Mouse (Mus musculus) monocyte, adult 2 months (primary cell): ENCODE data around the gene Iqcj.

Experiments
- DNase-seq, 2 experiments: peaks; one replicate each; pipeline ENCODE4 v3.0.0; 2022; ENCODE audit warnings: low spot score in 2 of 2, low read depth in 1 of 2

The Iqcj gene

GRCm38 (mm10) chr3:67954459-67955065 lies 62.5 kb downstream of the Iqcj start:
- DNase-seq: no peak

DNA sequence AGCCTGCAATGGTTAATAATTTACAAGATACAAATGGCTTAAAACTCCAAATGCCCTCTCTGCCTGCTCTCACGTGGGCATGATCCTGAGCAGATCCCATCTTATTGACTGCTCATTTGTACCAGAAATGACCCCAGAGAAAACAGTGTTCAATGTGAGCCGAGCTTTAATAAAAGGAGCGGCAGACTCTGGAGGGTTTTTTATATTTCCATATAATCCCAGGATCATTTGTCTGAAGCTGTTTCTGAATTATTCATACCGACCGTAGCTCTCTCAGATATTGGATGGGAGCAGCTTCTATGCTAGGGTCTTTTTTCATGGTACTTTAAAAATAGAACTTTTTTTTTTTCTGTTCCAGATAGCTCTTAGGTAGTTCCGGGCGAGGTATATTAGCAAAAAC lies 67.7 kb downstream of the Iqcj start:
- no peak for DNase-seq

GRCm38 (mm10) chr3:67960133-67960532 lies 68.1 kb downstream of the Iqcj start:
- DNase-seq: no peak

DNA sequence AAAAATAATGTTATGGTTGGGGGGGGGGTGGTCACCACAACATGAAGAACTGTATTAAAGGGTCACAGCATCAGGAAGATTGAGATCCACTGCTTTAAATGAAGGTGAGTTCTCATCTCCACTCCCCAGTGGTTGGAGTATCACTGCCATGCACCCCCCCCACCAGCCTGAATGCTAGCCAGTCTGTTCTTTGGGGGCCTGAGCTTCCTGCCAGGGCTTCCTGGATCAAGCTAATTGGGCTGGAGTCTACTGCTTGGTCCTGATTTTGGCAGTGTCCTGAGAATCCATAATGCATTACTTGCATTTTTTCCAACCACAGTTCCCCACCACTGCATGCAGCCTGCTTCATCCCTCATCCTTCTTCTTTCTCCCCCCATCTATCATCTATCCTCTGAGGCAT lies 68.7 kb downstream of the Iqcj start:
- DNase-seq: no peak

DNA sequence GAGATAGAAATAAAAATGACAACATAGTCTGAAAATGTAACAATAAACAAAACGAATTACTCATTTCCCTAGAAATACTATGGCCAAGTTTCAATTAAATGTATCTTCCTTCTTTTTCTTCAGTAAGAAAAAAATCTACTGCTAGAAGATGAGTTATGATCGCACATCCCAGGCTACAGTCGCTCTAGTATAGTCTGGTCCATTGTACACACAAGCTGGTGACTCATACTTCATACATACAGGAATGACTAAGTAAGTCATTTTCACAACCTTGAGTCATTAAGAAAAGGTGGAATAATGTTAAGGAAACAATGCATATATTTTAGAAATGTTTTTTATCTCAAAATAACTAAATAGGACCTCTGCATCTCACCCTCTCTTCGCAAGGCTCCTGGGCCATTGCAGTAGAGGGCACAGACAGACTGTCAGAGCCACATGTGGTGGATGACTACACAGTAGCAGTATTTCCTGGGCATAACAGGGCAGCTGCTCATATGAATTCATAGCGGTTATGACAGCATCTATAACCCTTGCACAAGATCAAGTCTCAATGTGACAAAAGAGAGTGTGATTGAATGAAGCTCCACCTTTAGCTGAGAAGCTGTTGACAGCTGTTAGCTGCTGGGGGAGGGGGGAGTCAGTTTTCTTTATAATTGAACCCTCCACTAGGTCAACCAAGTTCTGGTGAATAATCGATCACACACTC lies 70.1 kb downstream of the Iqcj start:
- DNase-seq: no peak

DNA sequence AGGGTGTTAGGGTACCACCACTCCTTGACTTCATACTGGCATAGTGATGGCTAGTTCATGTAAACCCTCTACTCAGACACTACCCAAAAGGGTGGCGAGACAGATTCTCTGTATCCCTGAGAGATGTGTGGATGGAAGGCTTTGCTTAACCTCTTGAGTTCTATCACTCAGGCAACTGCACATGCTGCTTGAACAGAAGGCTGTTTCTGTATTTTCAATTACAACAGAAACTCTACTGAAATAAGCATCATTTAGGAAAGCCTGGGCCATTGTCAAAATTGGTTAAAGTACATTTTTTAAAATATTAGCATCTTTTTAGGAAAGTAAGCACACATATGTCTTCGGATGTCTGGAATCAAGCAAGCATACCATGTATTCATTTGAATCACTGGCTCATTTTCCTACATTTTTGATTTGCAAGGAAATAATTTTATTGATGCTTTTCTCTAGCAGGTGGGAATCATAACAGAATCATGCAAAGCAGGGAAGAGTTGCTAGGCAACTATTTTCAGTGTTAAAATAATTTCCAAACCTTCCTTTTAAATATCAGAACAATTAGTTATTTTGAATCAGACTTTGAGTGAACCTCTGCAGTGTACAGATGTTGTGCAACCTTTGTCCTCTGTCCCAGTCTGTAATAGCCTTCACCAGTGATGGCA lies 82.4 kb downstream of the Iqcj start:
- no peak for DNase-seq

DNA sequence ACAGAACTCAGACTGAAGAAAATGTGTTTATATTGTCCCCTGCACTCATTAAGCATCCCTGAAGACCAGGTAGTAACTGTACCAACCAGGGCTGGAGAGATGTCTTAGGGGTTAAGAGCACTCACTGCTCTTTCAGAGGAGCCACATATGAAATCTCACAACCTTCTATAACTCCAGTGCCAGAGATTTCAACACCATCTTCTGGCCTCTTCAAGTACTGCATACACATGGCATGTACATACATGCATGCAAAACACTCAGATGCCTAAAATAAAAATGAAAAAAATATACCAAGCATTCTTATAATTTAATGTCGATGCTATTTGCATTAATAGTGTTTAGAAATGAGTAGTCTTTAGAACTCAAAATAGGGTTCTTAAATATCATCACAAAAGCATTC lies 88.0 kb downstream of the Iqcj start:
- DNase-seq: no peak

DNA sequence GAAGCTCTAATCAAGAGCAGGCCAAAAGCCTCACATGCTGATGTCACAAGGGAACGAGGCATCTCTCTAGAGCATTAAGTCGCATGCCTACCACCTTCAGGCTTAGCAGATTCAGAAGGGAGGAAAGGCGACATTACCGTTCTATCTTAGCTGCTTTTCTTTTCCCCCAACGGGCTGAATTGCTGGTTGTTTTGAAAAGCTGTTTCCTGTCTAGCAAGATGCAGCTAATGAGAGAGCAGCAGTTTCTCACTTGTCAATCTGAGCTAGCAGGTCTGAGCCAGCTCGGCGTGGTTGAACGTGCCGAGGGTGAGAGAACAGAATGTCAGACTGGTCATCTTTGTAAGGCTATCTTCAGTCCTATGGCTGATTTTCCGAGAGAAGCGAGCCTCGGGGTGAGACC lies 91.3 kb downstream of the Iqcj start:
- no peak for DNase-seq

- no peak for DNase-seq
These were observed 110.4 kb downstream of the Iqcj start for GRCm38 (mm10) chr3:68002415-68002814.

- DNase-seq: no peak
These were observed 120.3 kb downstream of the Iqcj start for GRCm38 (mm10) chr3:68012342-68012741.

- no peak for DNase-seq
These were observed 123.8 kb downstream of the Iqcj start for GRCm38 (mm10) chr3:68015786-68016185.

GRCm38 (mm10) chr3:68019401-68019800 lies 127.4 kb downstream of the Iqcj start:
- DNase-seq: no peak

GRCm38 (mm10) chr3:68036097-68036496 lies 144.1 kb downstream of the Iqcj start:
- DNase-seq: no peak

DNA sequence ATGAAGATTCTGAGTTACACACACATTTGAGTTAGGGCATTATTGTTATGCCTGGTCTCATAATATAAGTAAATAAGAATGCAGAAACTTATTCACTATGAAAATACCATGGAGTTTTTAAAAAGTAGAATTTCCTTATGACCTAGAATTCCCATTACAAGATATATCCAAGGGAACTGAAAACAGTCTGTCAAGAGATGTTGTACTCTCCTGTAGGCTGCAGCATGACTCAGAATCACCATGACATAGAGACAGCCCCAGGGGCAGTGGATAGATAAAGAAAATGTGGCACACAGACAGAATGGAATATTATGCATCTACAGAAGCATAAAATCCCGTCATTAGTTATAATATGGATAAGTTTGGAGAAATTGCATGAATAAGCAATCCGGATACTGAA lies 150.9 kb downstream of the Iqcj start:
- DNase-seq: no peak

DNA sequence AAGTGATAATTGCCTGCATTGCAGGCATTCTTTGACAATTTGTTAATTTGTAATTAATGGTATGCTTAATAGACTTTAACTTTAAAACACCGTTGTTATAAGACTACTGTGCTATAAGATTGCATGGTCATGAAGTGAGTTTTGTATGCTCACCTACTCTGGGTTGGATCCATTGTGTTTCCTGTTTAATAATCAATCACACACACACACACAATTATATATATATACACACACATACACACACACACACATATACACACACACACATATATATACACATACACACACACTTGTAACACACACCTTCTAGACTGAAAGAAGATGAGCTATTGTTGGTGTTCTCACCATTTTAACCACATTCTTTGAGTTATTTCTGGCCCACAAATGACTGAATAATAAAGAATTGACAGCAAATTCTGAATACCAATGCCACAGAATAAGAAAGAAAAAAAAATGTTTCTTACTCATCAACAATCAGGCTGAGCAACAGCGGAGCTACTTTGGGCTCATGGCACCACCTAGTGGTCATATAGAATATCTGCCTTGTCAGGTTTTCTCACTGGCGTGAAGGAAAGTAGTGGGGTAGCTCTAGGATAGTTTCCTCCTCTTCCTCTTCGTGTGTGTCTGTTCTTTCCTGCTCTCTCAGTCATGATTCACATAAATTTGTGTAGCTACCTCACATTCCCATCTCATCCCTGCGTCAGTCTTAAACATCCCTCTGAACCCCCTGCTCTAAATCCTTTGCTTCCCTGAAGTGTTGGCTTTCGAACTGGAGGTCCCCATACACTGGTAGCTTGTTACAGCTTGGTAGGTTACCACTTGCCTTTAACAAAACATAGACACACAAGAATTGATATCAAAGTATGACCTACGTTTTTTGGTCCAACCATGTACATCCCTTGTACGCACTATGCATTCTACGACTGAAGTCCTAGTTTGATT lies 153.7 kb downstream of the Iqcj start:
- DNase-seq: no peak

DNA sequence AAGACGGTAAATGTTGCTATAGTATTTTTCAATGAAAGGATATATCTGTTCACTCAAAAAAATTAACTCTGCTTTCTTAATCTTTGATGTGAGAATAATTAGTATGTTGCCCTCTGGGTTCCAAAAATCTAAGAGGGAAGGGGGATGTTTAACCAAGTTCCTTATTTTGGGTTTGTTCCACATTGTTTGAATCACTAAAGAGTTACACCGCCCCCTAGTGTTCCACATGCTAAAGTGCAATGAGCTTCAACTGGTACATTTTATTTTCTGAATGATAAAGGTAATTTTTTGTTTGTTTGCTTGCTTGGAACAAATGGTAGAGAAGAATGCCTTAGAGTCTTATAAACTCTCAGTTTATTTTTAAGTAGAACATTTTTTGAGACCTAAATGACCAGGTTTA lies 161.5 kb downstream of the Iqcj start:
- DNase-seq: no peak

- no peak for DNase-seq
These were observed 163.1 kb downstream of the Iqcj start for GRCm38 (mm10) chr3:68055071-68055470.

DNA sequence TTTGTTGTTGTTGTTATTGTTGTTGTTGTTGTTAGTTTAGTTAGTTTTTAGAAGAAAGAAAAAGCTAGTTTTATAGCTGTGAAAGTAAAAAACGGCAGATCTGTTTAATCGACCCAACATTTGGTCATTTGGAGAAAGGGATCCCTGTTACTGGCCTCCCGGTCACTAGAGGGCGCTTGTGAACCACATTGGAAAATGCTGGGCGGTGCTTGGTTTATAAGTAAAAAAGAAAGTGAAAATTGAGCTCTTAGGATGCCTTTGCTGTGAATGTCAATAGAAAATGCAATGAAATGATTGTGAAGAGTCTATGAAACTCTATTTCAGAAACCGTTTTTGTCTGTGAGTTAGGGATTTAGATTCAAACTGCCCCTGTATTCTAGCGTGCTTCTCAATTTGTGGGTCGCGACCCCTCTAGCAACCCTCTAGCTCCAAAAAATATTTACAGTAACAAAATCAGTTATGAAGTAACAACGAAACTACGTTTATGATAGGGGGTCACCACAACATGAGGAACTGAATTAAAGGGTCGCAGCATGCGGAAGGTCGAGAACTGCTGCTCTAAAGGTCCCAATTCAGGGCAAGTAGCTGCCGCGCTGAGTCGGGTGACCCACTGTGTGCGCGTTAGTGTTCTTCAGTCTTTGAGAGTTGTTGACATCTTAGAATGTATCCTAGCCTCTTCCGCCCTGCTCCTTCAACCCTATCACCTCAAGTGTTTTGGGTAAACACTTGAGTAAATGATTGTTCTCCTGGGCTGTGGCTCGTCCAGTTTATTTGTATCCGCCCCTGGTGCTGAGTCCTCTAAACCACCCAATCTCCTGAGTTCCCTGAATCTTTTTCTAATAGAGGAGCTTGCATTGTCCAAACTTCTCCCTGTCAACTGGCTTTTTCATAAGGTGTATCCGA lies 164.6 kb downstream of the Iqcj start:
- DNase-seq: peak in 1 of 2 experiments; percentile 22

- no peak for DNase-seq
These were observed 167.3 kb downstream of the Iqcj start for GRCm38 (mm10) chr3:68059162-68059800.

- no peak for DNase-seq
These were observed 172.7 kb downstream of the Iqcj start, which contains the start of gene Schip1 for GRCm38 (mm10) chr3:68064731-68065130. Gene Schip1, plus strand, starts transcription at chr3:68064802.
